Mouse (Mus musculus) c-Kit-positive CD71-positive TER-119-positive erythroid progenitor cells, embryonic 14.5 days (primary cell): ENCODE results near the gene 2310039H08Rik.
"Not testable (repeated sequence)": the region's sequence is repeated elsewhere in the genome, so short reads cannot be mapped to it uniquely, and the experiment has no call there.

ENCODE experiments used
- DNase-seq: peaks from one replicate; pipeline ENCODE4 v3.0.0-alpha.2; 2013; ENCODE audit warnings: low spot score

2310039H08Rik gene

GRCm38 (mm10) chr17:46763544-46763943, 8.9 kb upstream of the 2310039H08Rik start, which contains the start of gene Ptcra:
TSS of gene Ptcra (minus strand) at chr17:46763712.
- no peak for DNase-seq

- not testable (repeated sequence) for DNase-seq
Observed at GRCm38 (mm10) chr17:46764916-46765315, 7.5 kb upstream of the 2310039H08Rik start.

- no peak for DNase-seq
Observed at GRCm38 (mm10) chr17:46767868-46768267, 4.6 kb upstream of the 2310039H08Rik start.

- DNase-seq = no peak
Observed at GRCm38 (mm10) chr17:46770546-46770945, 1.9 kb upstream of the 2310039H08Rik start.

GRCm38 (mm10) chr17:46771025-46771424, 1.4 kb upstream of the 2310039H08Rik start:
- DNase-seq = no peak

- DNase-seq = no peak
Observed at GRCm38 (mm10) chr17:46771616-46772015, 819 bp upstream of the 2310039H08Rik start.

GRCm38 (mm10) chr17:46772038-46772403, 414 bp upstream of the 2310039H08Rik start:
- no peak for DNase-seq

GRCm38 (mm10) chr17:46773278-46774130, 1.1 kb downstream of the 2310039H08Rik start:
- DNase-seq = peak; percentile 51

GRCm38 (mm10) chr17:46774131-46774472, 1.7 kb downstream of the 2310039H08Rik start:
- no peak for DNase-seq

DNA sequence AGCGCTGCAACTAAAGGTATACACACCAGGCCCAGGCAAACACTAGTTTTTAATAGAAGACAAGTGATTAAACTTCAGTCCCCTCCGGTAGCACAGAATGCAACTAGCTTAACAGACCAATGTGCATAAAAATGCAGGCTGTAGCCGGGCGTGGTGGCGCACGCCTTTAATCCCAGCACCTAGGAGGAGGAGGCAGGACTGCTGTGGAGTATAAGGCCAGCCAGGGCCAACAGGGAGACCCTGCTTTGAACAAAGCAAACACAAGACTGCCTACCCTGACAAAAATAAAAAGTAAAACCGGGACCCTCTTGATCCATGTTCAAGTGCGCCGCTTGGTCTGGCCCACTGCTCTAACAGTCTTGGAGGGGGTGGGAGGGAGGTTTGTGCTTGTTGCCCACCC, 2.6 kb downstream of the 2310039H08Rik start:
- no peak for DNase-seq

GRCm38 (mm10) chr17:46776087-46776486, 3.7 kb downstream of the 2310039H08Rik start:
- no peak for DNase-seq

GRCm38 (mm10) chr17:46781876-46782275, 9.4 kb downstream of the 2310039H08Rik start:
- no peak for DNase-seq

DNA sequence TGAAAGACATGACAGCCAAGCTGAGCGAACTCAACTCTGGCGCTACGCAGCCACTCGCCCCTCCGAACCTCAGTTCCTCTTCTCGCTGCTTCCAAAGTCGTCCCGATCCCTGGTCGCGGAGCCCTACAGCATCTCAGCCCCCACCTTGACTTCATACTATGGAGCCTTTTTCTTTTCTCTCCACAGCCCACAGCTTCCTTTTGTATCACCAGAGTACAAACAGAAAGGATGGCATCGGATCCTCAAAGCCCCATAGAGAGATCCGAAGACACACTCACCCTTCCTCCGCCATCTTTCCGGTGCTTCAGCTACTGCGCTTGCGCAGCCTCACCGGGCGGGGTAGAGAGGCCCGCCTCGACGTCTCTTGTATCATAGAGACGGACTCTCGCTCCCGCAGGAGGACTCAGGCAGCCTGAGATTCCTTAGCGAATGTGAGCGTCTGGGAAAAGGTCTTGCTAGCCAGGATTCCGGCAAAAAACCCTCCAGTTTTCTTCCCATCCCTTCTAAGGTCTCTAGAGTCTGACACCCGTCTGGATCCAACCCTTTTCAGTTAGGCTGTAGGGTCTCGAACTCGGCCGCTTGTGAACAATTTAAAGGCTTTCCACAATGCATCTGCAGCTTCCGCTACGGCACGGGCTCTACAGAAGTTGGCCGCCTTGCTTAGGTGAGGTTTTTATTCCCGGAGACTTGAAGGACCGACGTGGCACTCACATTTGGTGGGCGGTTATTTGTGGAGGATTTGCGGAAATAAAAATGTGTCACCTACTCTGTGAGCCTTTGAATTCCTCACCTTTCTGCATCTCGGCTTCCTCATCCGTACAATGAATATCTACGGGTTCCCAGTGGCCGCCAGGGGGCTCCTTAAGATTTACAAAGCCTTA, 10.1 kb downstream of the 2310039H08Rik start, which contains the start of gene Rpl7l1:
Gene Rpl7l1 (minus strand): TSS at position 332 of the 881 bp plus-strand sequence.
- peak; percentile 93 for DNase-seq

GRCm38 (mm10) chr17:46783222-46783565, 10.8 kb downstream of the 2310039H08Rik start:
- DNase-seq = no peak

- peak; percentile 57 for DNase-seq
Observed at GRCm38 (mm10) chr17:46786952-46787351, 14.5 kb downstream of the 2310039H08Rik start.

- not testable (repeated sequence) for DNase-seq
Observed at GRCm38 (mm10) chr17:46787974-46788373, 15.5 kb downstream of the 2310039H08Rik start.

- DNase-seq = no peak
Observed at GRCm38 (mm10) chr17:46792963-46793362, 20.5 kb downstream of the 2310039H08Rik start.

DNA sequence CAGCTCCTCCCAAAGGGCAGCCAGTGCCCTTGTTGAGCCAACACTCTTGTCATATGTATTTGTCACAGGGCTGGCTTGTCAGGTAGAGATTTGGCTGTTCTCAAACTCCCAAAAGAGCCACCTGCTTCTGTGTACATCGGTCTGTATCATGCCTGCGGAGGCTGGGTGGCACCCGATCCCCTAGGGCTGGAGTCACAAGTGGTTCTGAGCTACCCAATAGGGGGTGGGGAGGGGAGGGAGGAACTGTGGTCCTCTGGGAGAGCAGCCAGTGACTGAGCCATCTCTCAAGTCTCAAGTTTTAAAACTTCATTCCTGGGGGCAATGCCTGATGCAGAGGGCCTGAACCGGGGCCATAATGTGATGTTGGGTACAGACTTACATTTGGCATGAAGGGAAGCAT, 24.3 kb downstream of the 2310039H08Rik start:
- DNase-seq = no peak

DNA sequence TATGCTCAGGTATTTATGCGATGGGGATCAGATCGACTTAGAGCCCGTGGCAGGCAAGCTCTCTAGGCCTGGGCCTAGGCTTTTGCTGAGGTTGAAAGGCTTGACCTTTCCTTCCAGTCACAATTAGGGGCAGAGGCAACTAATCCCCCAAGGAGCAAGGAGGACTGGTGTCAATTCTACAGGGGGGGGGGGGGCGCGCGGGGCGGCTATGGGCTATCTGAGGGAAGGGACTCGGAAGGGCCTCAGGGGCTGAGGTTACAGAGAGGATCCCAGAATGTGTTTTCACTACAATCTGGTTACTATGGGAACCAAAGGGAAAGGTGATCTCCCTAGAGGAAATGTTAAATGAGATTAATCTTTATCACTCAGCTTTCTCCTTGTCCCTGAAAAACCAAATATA, 25.0 kb downstream of the 2310039H08Rik start:
- no peak for DNase-seq

DNA sequence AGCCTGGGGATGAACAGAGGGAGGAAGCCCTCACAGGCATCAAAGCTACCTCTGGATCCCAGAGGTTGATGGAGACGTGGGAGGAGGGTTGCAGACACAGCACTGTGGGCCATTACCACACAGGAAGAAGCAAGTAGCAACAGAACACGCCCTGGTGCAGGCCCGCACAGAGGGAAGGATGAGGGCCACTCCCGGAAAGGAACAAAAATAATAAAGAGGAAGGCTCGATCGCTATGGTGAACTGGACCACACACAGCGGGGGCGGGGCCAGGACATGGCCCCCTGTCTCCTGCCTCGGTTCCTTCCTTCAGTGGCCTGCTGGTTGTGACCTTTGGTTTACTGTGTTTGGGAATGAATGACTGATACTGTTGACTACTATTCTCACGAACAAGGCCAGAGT, 27.2 kb downstream of the 2310039H08Rik start:
- DNase-seq = no peak

GRCm38 (mm10) chr17:46801761-46802160, 29.3 kb downstream of the 2310039H08Rik start:
- DNase-seq = no peak

DNA sequence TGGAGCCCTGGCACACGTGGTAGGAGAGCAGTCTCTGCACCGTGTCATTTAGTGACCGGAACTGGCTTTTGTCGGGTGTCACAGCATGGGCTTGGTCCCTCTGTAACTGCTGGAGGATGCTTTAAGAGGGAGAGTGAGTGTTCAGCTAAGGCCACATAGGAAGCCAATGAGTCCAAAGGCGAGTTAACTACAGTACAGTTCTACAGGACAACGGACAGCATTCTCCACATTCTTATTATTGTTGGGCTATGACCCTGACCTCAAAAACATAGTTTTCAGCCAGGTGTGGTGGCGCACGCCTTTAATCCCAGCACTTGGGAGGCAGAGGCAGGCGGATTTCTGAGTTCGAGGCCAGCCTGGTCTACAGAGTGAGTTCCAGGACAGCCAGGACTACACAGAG, 35.9 kb downstream of the 2310039H08Rik start:
- DNase-seq = no peak
